9 mouse cellular contexts compared by ENCODE assay signal in genomic region chr16:67089747-67090146, GRCm38 (mm10).
A peak's percentile ranks its signal among the peaks of the same experiment; 100 is the strongest.
DNase-seq lines count a peak whose midpoint lies in the region; ATAC-seq lines count a peak whose summit lies in the region.
"Had no signal": no experiment of that assay in that cellular context is flagged by ENCODE, and none has a peak within 500 bp of the region (broad histone marks: within the 10 kb centered on the region; RNA-seq: fewer than 3 reads in every experiment).

No protein-coding gene starts in this region.

- no peak overlapping the region for H3K9ac ChIP-seq in forebrain, embryonic 13.5 days
- H3K9ac ChIP-seq: hindbrain, embryonic 15.5 days had no signal

- WGBS in forebrain, embryonic 13.5 days: 73% methylated on average over 3 of the region's 3 CpGs
- WGBS in forebrain, embryonic 10.5 days: 84% methylated on average over 3 of the region's 3 CpGs

- no peak overlapping the region for H3K27ac ChIP-seq in forebrain, embryonic 13.5 days
- H3K27ac ChIP-seq in forebrain, embryonic 10.5 days: no peak overlapping the region
- H3K27ac ChIP-seq: hindbrain, embryonic 15.5 days had no signal

- H3K9me3 ChIP-seq in forebrain, embryonic 13.5 days (replicated peaks): no peaks in the 10 kb centered on the region
- H3K9me3 ChIP-seq in forebrain, embryonic 10.5 days: no peaks in the 10 kb centered on the region
- H3K9me3 ChIP-seq: hindbrain, embryonic 15.5 days had no signal

- no peak overlapping the region for H3K4me3 ChIP-seq in forebrain, embryonic 13.5 days
- no peak overlapping the region for H3K4me3 ChIP-seq in forebrain, embryonic 10.5 days
- H3K4me3 ChIP-seq: hindbrain, embryonic 15.5 days had no signal

- DNase-seq in forebrain, embryonic 10.5 days (ENCODE audit: extremely low spot score, low spot score): no peak
- peak; percentile 3 for DNase-seq in lung, postnatal 36 days
- no peak for DNase-seq in lung, adult 18-20 months
- DNase-seq in forelimb bud, embryonic 11.5 days (ENCODE audit: low read depth, low spot score): peak; percentile 6
- DNase-seq in right cerebral cortex, postnatal 25 days: peak; percentile 22
- no peak for DNase-seq in adrenal gland, postnatal 4 days (ENCODE audit: low spot score in 2 of 2)
- no peak for DNase-seq in thymus, postnatal 36 days

- peak; percentile 45; the same call in 1 of the 2 replicates for ATAC-seq in forebrain, embryonic 13.5 days

- H3K4me2 ChIP-seq in forebrain, embryonic 13.5 days: no peak overlapping the region
- H3K4me2 ChIP-seq: hindbrain, embryonic 15.5 days had no signal

- no peaks in the 10 kb centered on the region for H3K4me1 ChIP-seq in forebrain, embryonic 13.5 days
- no peaks in the 10 kb centered on the region for H3K4me1 ChIP-seq in forebrain, embryonic 10.5 days
- H3K4me1 ChIP-seq: hindbrain, embryonic 15.5 days had no signal

- no peaks in the 10 kb centered on the region for H3K36me3 ChIP-seq in forebrain, embryonic 13.5 days (ENCODE audit: poor library complexity, severe bottlenecking)
- H3K36me3 ChIP-seq in forebrain, embryonic 10.5 days (replicated peaks): no peaks in the 10 kb centered on the region
- H3K36me3 ChIP-seq: hindbrain, embryonic 15.5 days had no signal

- H3K27me3 ChIP-seq in forebrain, embryonic 13.5 days: no peaks in the 10 kb centered on the region
- H3K27me3 ChIP-seq in forebrain, embryonic 10.5 days (ENCODE audit: poor library complexity, severe bottlenecking): no peaks in the 10 kb centered on the region
- H3K27me3 ChIP-seq: hindbrain, embryonic 15.5 days had no signal

Comparison
In these comparisons a context has a peak if more than half of its experiments do, and no peak if none do; other contexts are left out.
1. DNase-seq: peak in lung, postnatal 36 days (single experiment), forelimb bud, embryonic 11.5 days (single experiment) and right cerebral cortex, postnatal 25 days (single experiment); none in forebrain, embryonic 10.5 days (single experiment), lung, adult 18-20 months (0 of 2), adrenal gland, postnatal 4 days (0 of 2) and thymus, postnatal 36 days (0 of 2).